Mouse (Mus musculus): ENCODE data around the gene Cd3e. TPM values are rescaled to one million over a fixed set of nuclear protein-coding genes. Genes with fewer than 3 reads are reported as not detected.

The Cd3e gene
- polyA plus RNA-seq, 1 experiment from 2014 or later = not detected

GRCm38 (mm10) chr9:45008342-45008741 is 1.1 kb downstream of the Cd3e start:
- Histone ChIP-seq H3K4me1 (replicated peaks) (no peaks in the 10 kb centered on the region), H3K36me3 (no peaks in the 10 kb centered on the region), H3K4me3 (no peak overlapping the region), H3K27ac (no peak overlapping the region), H3K27me3 (ENCODE audit: insufficient read depth, poor library complexity, severe bottlenecking) (0 out of 2 replicates have a peak, but pooled peaks cover 3% of the 10 kb centered on the region), H3K9me3 (no peaks in the 10 kb centered on the region)
- DNase-seq (ENCODE audit: low spot score) = no peak
- 78% methylated on average over 4 of the region's 4 CpGs for WGBS

- Histone ChIP-seq H3K4me3 (no peak overlapping the region), H3K36me3 (no peaks in the 10 kb centered on the region), H3K9me3 (no peaks in the 10 kb centered on the region), H3K27ac (no peak overlapping the region), H3K27me3 (ENCODE audit: insufficient read depth, poor library complexity, severe bottlenecking) (0 out of 2 replicates have a peak, but pooled peaks cover 3% of the 10 kb centered on the region), H3K4me1 (replicated peaks) (no peaks in the 10 kb centered on the region)
- WGBS = 82% methylated on average over 12 of the region's 12 CpGs
- no peak for DNase-seq (ENCODE audit: low spot score)
These were observed 2.0 kb downstream of the Cd3e start for GRCm38 (mm10) chr9:45007404-45007803.

GRCm38 (mm10) chr9:45000249-45000648 is 9.2 kb downstream of the Cd3e start:
- Histone ChIP-seq H3K27me3 (ENCODE audit: insufficient read depth, poor library complexity, severe bottlenecking) (no peaks in the 10 kb centered on the region), H3K4me1 (replicated peaks) (no peaks in the 10 kb centered on the region), H3K4me3 (no peak overlapping the region), H3K36me3 (no peaks in the 10 kb centered on the region), H3K27ac (no peak overlapping the region), H3K9me3 (no peaks in the 10 kb centered on the region)
- 70% methylated on average over 3 of the region's 3 CpGs for WGBS
- no peak for DNase-seq (ENCODE audit: low spot score)

GRCm38 (mm10) chr9:44999776-45000175 is 9.7 kb downstream of the Cd3e start:
- Histone ChIP-seq H3K36me3 (no peaks in the 10 kb centered on the region), H3K9me3 (no peaks in the 10 kb centered on the region), H3K4me3 (no peak overlapping the region), H3K27me3 (ENCODE audit: insufficient read depth, poor library complexity, severe bottlenecking) (no peaks in the 10 kb centered on the region), H3K27ac (no peak overlapping the region), H3K4me1 (replicated peaks) (no peaks in the 10 kb centered on the region)
- DNase-seq (ENCODE audit: low spot score) = no peak
- WGBS = 82% methylated on average over 5 of the region's 5 CpGs

GRCm38 (mm10) chr9:44999171-44999570 is 10.3 kb downstream of the Cd3e start:
- no peaks in the 10 kb centered on the region for H3K9me3 ChIP-seq

GRCm38 (mm10) chr9:44998138-44998537 is 11.3 kb downstream of the Cd3e start:
- WGBS = 80% methylated on average over 11 of the region's 11 CpGs
- H3K4me3 ChIP-seq = no peak overlapping the region
- H3K27me3 ChIP-seq (ENCODE audit: insufficient read depth, poor library complexity, severe bottlenecking) = no peaks in the 10 kb centered on the region
- no peak overlapping the region for H3K27ac ChIP-seq
- no peaks in the 10 kb centered on the region for H3K4me1 ChIP-seq (replicated peaks)
- no peaks in the 10 kb centered on the region for H3K36me3 ChIP-seq
- no peak for DNase-seq (ENCODE audit: low spot score)
- H3K9me3 ChIP-seq = no peaks in the 10 kb centered on the region

More at GRCm38 (mm10) chr9:44999171-44999570, 10.3 kb downstream of the Cd3e start:
- Histone ChIP-seq H3K27me3 (ENCODE audit: insufficient read depth, poor library complexity, severe bottlenecking) (no peaks in the 10 kb centered on the region), H3K4me3 (no peak overlapping the region), H3K36me3 (no peaks in the 10 kb centered on the region), H3K4me1 (replicated peaks) (no peaks in the 10 kb centered on the region), H3K27ac (no peak overlapping the region)
- 58% methylated on average over 6 of the region's 6 CpGs for WGBS
- DNase-seq (ENCODE audit: low spot score) = no peak

GRCm38 (mm10) chr9:44996590-44996989 is 12.8 kb downstream of the Cd3e start:
- no peaks in the 10 kb centered on the region for H3K4me1 ChIP-seq (replicated peaks)
- WGBS = 97% methylated on average over 7 of the region's 7 CpGs

GRCm38 (mm10) chr9:44994962-44995361 is 14.5 kb downstream of the Cd3e start:
- H3K4me3 ChIP-seq = no peak overlapping the region
- H3K27ac ChIP-seq = no peak overlapping the region
- H3K27me3 ChIP-seq (ENCODE audit: insufficient read depth, poor library complexity, severe bottlenecking) = no peaks in the 10 kb centered on the region
- H3K9me3 ChIP-seq = no peaks in the 10 kb centered on the region
- no peaks in the 10 kb centered on the region for H3K4me1 ChIP-seq (replicated peaks)
- 83% methylated on average over 4 of the region's 4 CpGs for WGBS
- no peak for DNase-seq (ENCODE audit: low spot score)
- H3K36me3 ChIP-seq = no peaks in the 10 kb centered on the region

More at GRCm38 (mm10) chr9:44996590-44996989, 12.8 kb downstream of the Cd3e start:
- no peak for DNase-seq (ENCODE audit: low spot score)
- Histone ChIP-seq H3K36me3 (no peaks in the 10 kb centered on the region), H3K27me3 (ENCODE audit: insufficient read depth, poor library complexity, severe bottlenecking) (no peaks in the 10 kb centered on the region), H3K4me3 (no peak overlapping the region), H3K27ac (no peak overlapping the region), H3K9me3 (no peaks in the 10 kb centered on the region)

GRCm38 (mm10) chr9:44993268-44993667 is 16.2 kb downstream of the Cd3e start:
- Histone ChIP-seq H3K27me3 (ENCODE audit: insufficient read depth, poor library complexity, severe bottlenecking) (no peaks in the 10 kb centered on the region), H3K27ac (no peak overlapping the region), H3K4me3 (no peak overlapping the region), H3K4me1 (replicated peaks) (no peaks in the 10 kb centered on the region), H3K9me3 (no peaks in the 10 kb centered on the region), H3K36me3 (no peaks in the 10 kb centered on the region)
- no peak for DNase-seq (ENCODE audit: low spot score)
- 96% methylated on average over 2 of the region's 2 CpGs for WGBS

GRCm38 (mm10) chr9:44992271-44992670 is 17.2 kb downstream of the Cd3e start:
- no peak for DNase-seq (ENCODE audit: low spot score)
- no peak overlapping the region for H3K4me3 ChIP-seq

GRCm38 (mm10) chr9:44991821-44992220 is 17.6 kb downstream of the Cd3e start:
- H3K9me3 ChIP-seq = no peaks in the 10 kb centered on the region
- H3K4me1 ChIP-seq (replicated peaks) = no peaks in the 10 kb centered on the region
- H3K27me3 ChIP-seq (ENCODE audit: insufficient read depth, poor library complexity, severe bottlenecking) = no peaks in the 10 kb centered on the region
- no peak overlapping the region for H3K4me3 ChIP-seq
- no peaks in the 10 kb centered on the region for H3K36me3 ChIP-seq
- 88% methylated on average over 2 of the region's 2 CpGs for WGBS
- no peak for DNase-seq (ENCODE audit: low spot score)
- H3K27ac ChIP-seq = no peak overlapping the region

More at GRCm38 (mm10) chr9:44992271-44992670, 17.2 kb downstream of the Cd3e start:
- Histone ChIP-seq H3K36me3 (no peaks in the 10 kb centered on the region), H3K27me3 (ENCODE audit: insufficient read depth, poor library complexity, severe bottlenecking) (no peaks in the 10 kb centered on the region), H3K27ac (no peak overlapping the region), H3K9me3 (no peaks in the 10 kb centered on the region), H3K4me1 (replicated peaks) (no peaks in the 10 kb centered on the region)

GRCm38 (mm10) chr9:44986976-44987375 is 22.5 kb downstream of the Cd3e start:
- no peak overlapping the region for H3K4me3 ChIP-seq
- H3K27me3 ChIP-seq (ENCODE audit: insufficient read depth, poor library complexity, severe bottlenecking) = no peaks in the 10 kb centered on the region
- H3K9me3 ChIP-seq = no peaks in the 10 kb centered on the region
- 0 out of 2 replicates have a peak, but pooled peaks cover 6% of the 10 kb centered on the region for H3K4me1 ChIP-seq (replicated peaks)
- no peaks in the 10 kb centered on the region for H3K36me3 ChIP-seq
- WGBS = 78% methylated on average over 5 of the region's 5 CpGs
- no peak overlapping the region for H3K27ac ChIP-seq
- no peak for DNase-seq (ENCODE audit: low spot score)

- 65% methylated on average over 14 of the region's 14 CpGs for WGBS
- Histone ChIP-seq H3K9me3 (no peaks in the 10 kb centered on the region), H3K27ac (no peak overlapping the region), H3K36me3 (no peaks in the 10 kb centered on the region), H3K27me3 (ENCODE audit: insufficient read depth, poor library complexity, severe bottlenecking) (no peaks in the 10 kb centered on the region), H3K4me1 (replicated peaks) (0 out of 2 replicates have a peak, but pooled peaks cover 6% of the 10 kb centered on the region), H3K4me3 (no peak overlapping the region)
- DNase-seq (ENCODE audit: low spot score) = no peak
These were observed 23.1 kb downstream of the Cd3e start for GRCm38 (mm10) chr9:44986242-44986781.

GRCm38 (mm10) chr9:44985721-44986161 is 23.7 kb downstream of the Cd3e start:
- H3K4me1 ChIP-seq (replicated peaks) = 0 out of 2 replicates have a peak, but pooled peaks cover 6% of the 10 kb centered on the region
- WGBS = 79% methylated on average over 3 of the region's 3 CpGs
- no peak overlapping the region for H3K4me3 ChIP-seq
- DNase-seq (ENCODE audit: low spot score) = no peak
- H3K27me3 ChIP-seq (ENCODE audit: insufficient read depth, poor library complexity, severe bottlenecking) = no peaks in the 10 kb centered on the region
- H3K36me3 ChIP-seq = no peaks in the 10 kb centered on the region
- no peaks in the 10 kb centered on the region for H3K9me3 ChIP-seq
- H3K27ac ChIP-seq = no peak overlapping the region

Data from hindbrain, embryonic 10.5 days (tissue).